Mouse (Mus musculus): ENCODE results near the gene Gxylt2. TPM values are rescaled to one million over a fixed set of nuclear protein-coding genes. Genes with fewer than 3 reads are reported as not detected.
A peak's percentile ranks its signal among the peaks of the same experiment; 100 is the strongest.

The Gxylt2 gene
- polyA plus RNA-seq, 1 experiment: 2.0 TPM

- no peak for DNase-seq (ENCODE audit: low read depth)
Measured at GRCm38 (mm10) chr6:100715296-100715828, 10.8 kb downstream of the Gxylt2 start.

GRCm38 (mm10) chr6:100716152-100716551 lies 11.6 kb downstream of the Gxylt2 start:
- DNase-seq (ENCODE audit: low read depth): no peak

- DNase-seq (ENCODE audit: low read depth): no peak
Measured at GRCm38 (mm10) chr6:100716817-100717216, 12.3 kb downstream of the Gxylt2 start.

GRCm38 (mm10) chr6:100720098-100720501 lies 15.6 kb downstream of the Gxylt2 start:
- no peak for DNase-seq (ENCODE audit: low read depth)

GRCm38 (mm10) chr6:100720882-100721721 lies 16.6 kb downstream of the Gxylt2 start:
- DNase-seq (ENCODE audit: low read depth): no peak

GRCm38 (mm10) chr6:100731996-100732375 lies 27.5 kb downstream of the Gxylt2 start:
- peak; percentile 36 for DNase-seq (ENCODE audit: low read depth)

GRCm38 (mm10) chr6:100732376-100733021 lies 28.0 kb downstream of the Gxylt2 start:
- no peak for DNase-seq (ENCODE audit: low read depth)

GRCm38 (mm10) chr6:100733218-100733617 lies 28.7 kb downstream of the Gxylt2 start:
- no peak for DNase-seq (ENCODE audit: low read depth)

- DNase-seq (ENCODE audit: low read depth): no peak
Measured at GRCm38 (mm10) chr6:100734321-100734720, 29.8 kb downstream of the Gxylt2 start.

- DNase-seq (ENCODE audit: low read depth): no peak
Measured at GRCm38 (mm10) chr6:100758431-100759208, 54.1 kb downstream of the Gxylt2 start.

- DNase-seq (ENCODE audit: low read depth): no peak
Measured at GRCm38 (mm10) chr6:100767756-100768155, 63.2 kb downstream of the Gxylt2 start.

GRCm38 (mm10) chr6:100775923-100776505 lies 71.5 kb downstream of the Gxylt2 start:
- DNase-seq (ENCODE audit: low read depth): no peak

GRCm38 (mm10) chr6:100778595-100778994 lies 74.1 kb downstream of the Gxylt2 start:
- no peak for DNase-seq (ENCODE audit: low read depth)

GRCm38 (mm10) chr6:100780421-100780820 lies 75.9 kb downstream of the Gxylt2 start:
- DNase-seq (ENCODE audit: low read depth): no peak

GRCm38 (mm10) chr6:100781644-100782043 lies 77.1 kb downstream of the Gxylt2 start:
- no peak for DNase-seq (ENCODE audit: low read depth)

GRCm38 (mm10) chr6:100787726-100788125 lies 83.2 kb downstream of the Gxylt2 start:
- DNase-seq (ENCODE audit: low read depth): no peak

- DNase-seq (ENCODE audit: low read depth): no peak
Measured at GRCm38 (mm10) chr6:100789161-100789560, 84.6 kb downstream of the Gxylt2 start.

GRCm38 (mm10) chr6:100792055-100792659 lies 87.6 kb downstream of the Gxylt2 start:
- no peak for DNase-seq (ENCODE audit: low read depth)

- DNase-seq (ENCODE audit: low read depth): no peak
Measured at GRCm38 (mm10) chr6:100792973-100793769, 88.6 kb downstream of the Gxylt2 start.

- no peak for DNase-seq (ENCODE audit: low read depth)
Measured at GRCm38 (mm10) chr6:100795797-100796196, 91.3 kb downstream of the Gxylt2 start.

Measured in gonadal fat pad, adult 2 months (tissue).